Mouse (Mus musculus): ENCODE data around the gene Med19. TPM values are rescaled to one million over a fixed set of nuclear protein-coding genes. Genes with fewer than 3 reads are reported as not detected.
A peak's percentile ranks its signal among the peaks of the same experiment; 100 is the strongest.

The Med19 gene
- polyA plus RNA-seq, 1 experiment from 2014 or later: 55.4 TPM

GRCm38 (mm10) chr2:84677270-84677967 lies 783 bp upstream of the Med19 start:
- Histone ChIP-seq H3K27ac (replicated peaks; ENCODE audit: low read depth, low read length) (no peak overlapping the region), H3K27me3 (ENCODE audit: control insufficient read depth, insufficient read depth, low read length) (no peaks in the 10 kb centered on the region), H3K9me3 (ENCODE audit: control insufficient read depth, low read length) (no peaks in the 10 kb centered on the region), H3K36me3 (ENCODE audit: control insufficient read depth, insufficient read depth, low read length) (peaks cover 7% of the 10 kb centered on the region; the same call in 1 of the 2 replicates), H3K9ac (ENCODE audit: low read length) (peak overlapping the region; percentile 47; the same call in 1 of the 2 replicates), H3K4me1 (ENCODE audit: control insufficient read depth, insufficient read depth, low read length) (0 out of 2 replicates have a peak, but pooled peaks cover 3% of the 10 kb centered on the region), H3K4me2 (ENCODE audit: low read depth, severe bottlenecking) (peak overlapping the region; percentile 74), H3K4me3 (ENCODE audit: low read depth, low read length) (peak overlapping the region; percentile 98)
- DNase-seq (ENCODE audit: low spot score) (peak; percentile 70), ATAC-seq (ENCODE audit: insufficient number of reproducible peaks, low FRiP score, low TSS enrichment, low read depth) (peak; percentile 70)
- WGBS: 12% methylated on average over 22 of the region's 22 CpGs

- Histone ChIP-seq H3K27me3 (ENCODE audit: control insufficient read depth, insufficient read depth, low read length) (no peaks in the 10 kb centered on the region), H3K4me3 (ENCODE audit: low read depth, low read length) (peak within 1 kb of the TSS; percentile 98), H3K9ac (ENCODE audit: low read length) (peak within 1 kb of the TSS; percentile 90), H3K9me3 (ENCODE audit: control insufficient read depth, low read length) (no peaks in the 10 kb centered on the region), H3K27ac (replicated peaks; ENCODE audit: low read depth, low read length) (0 out of 2 replicates have a peak within 1 kb of the TSS, but pooled peaks have one; percentile 42), H3K4me2 (ENCODE audit: low read depth, severe bottlenecking) (peak within 1 kb of the TSS; percentile 58), H3K36me3 (ENCODE audit: control insufficient read depth, insufficient read depth, low read length) (peaks cover 7% of the 10 kb centered on the region; the same call in 1 of the 2 replicates), H3K4me1 (ENCODE audit: control insufficient read depth, insufficient read depth, low read length) (0 out of 2 replicates have a peak, but pooled peaks cover 3% of the 10 kb centered on the region)
- DNase-seq (ENCODE audit: low spot score) (no peak), ATAC-seq (ENCODE audit: insufficient number of reproducible peaks, low FRiP score, low TSS enrichment, low read depth) (no peak)
- WGBS: 18% methylated on average over 8 of the region's 8 CpGs
These were observed 814 bp downstream of the Med19 start, which contains the start of gene Tmx2 for GRCm38 (mm10) chr2:84679016-84679415. Gene Tmx2 (minus strand): TSS chr2:84679140.

- Histone ChIP-seq H3K9ac (ENCODE audit: low read length) (no peak overlapping the region), H3K27ac (replicated peaks; ENCODE audit: low read depth, low read length) (no peak overlapping the region), H3K27me3 (ENCODE audit: control insufficient read depth, insufficient read depth, low read length) (no peaks in the 10 kb centered on the region), H3K9me3 (ENCODE audit: control insufficient read depth, low read length) (no peaks in the 10 kb centered on the region), H3K4me1 (ENCODE audit: control insufficient read depth, insufficient read depth, low read length) (no peaks in the 10 kb centered on the region), H3K4me3 (ENCODE audit: low read depth, low read length) (no peak overlapping the region), H3K4me2 (ENCODE audit: low read depth, severe bottlenecking) (no peak overlapping the region), H3K36me3 (ENCODE audit: control insufficient read depth, insufficient read depth, low read length) (peaks cover 3% of the 10 kb centered on the region; the same call in 1 of the 2 replicates)
- DNase-seq (ENCODE audit: low spot score) (no peak), ATAC-seq (ENCODE audit: insufficient number of reproducible peaks, low FRiP score, low TSS enrichment, low read depth) (no peak)
- 77% methylated on average over 6 of the region's 6 CpGs for WGBS
These were observed 4.5 kb downstream of the Med19 start for GRCm38 (mm10) chr2:84682605-84683183.

GRCm38 (mm10) chr2:84688080-84688844 lies 10.1 kb downstream of the Med19 start:
- ATAC-seq (ENCODE audit: insufficient number of reproducible peaks, low FRiP score, low TSS enrichment, low read depth) (no peak), DNase-seq (ENCODE audit: low spot score) (no peak)
- Histone ChIP-seq H3K36me3 (ENCODE audit: control insufficient read depth, insufficient read depth, low read length) (peaks cover 28% of the 10 kb centered on the region), H3K4me1 (ENCODE audit: control insufficient read depth, insufficient read depth, low read length) (no peaks in the 10 kb centered on the region), H3K4me3 (ENCODE audit: low read depth, low read length) (no peak overlapping the region), H3K9ac (ENCODE audit: low read length) (no peak overlapping the region), H3K27me3 (ENCODE audit: control insufficient read depth, insufficient read depth, low read length) (no peaks in the 10 kb centered on the region), H3K27ac (replicated peaks; ENCODE audit: low read depth, low read length) (no peak overlapping the region), H3K9me3 (ENCODE audit: control insufficient read depth, low read length) (no peaks in the 10 kb centered on the region), H3K4me2 (ENCODE audit: low read depth, severe bottlenecking) (no peak overlapping the region)
- 81% methylated on average over 2 of the region's 2 CpGs for WGBS

GRCm38 (mm10) chr2:84690050-84690449 lies 11.8 kb downstream of the Med19 start:
- Histone ChIP-seq H3K36me3 (ENCODE audit: control insufficient read depth, insufficient read depth, low read length) (peaks cover 33% of the 10 kb centered on the region), H3K9me3 (ENCODE audit: control insufficient read depth, low read length) (no peaks in the 10 kb centered on the region), H3K9ac (ENCODE audit: low read length) (no peak overlapping the region), H3K4me3 (ENCODE audit: low read depth, low read length) (no peak overlapping the region), H3K27ac (replicated peaks; ENCODE audit: low read depth, low read length) (no peak overlapping the region), H3K27me3 (ENCODE audit: control insufficient read depth, insufficient read depth, low read length) (no peaks in the 10 kb centered on the region), H3K4me1 (ENCODE audit: control insufficient read depth, insufficient read depth, low read length) (no peaks in the 10 kb centered on the region), H3K4me2 (ENCODE audit: low read depth, severe bottlenecking) (no peak overlapping the region)
- WGBS: 92% methylated on average over 12 of the region's 12 CpGs
- ATAC-seq (ENCODE audit: insufficient number of reproducible peaks, low FRiP score, low TSS enrichment, low read depth) (no peak), DNase-seq (ENCODE audit: low spot score) (no peak)

GRCm38 (mm10) chr2:84695007-84695695 lies 16.9 kb downstream of the Med19 start:
- H3K27me3 ChIP-seq (ENCODE audit: control insufficient read depth, insufficient read depth, low read length): no peaks in the 10 kb centered on the region
- no peak overlapping the region for H3K4me2 ChIP-seq (ENCODE audit: low read depth, severe bottlenecking)
- H3K36me3 ChIP-seq (ENCODE audit: control insufficient read depth, insufficient read depth, low read length): peaks cover 25% of the 10 kb centered on the region
- no peak overlapping the region for H3K27ac ChIP-seq (replicated peaks; ENCODE audit: low read depth, low read length)
- H3K4me1 ChIP-seq (ENCODE audit: control insufficient read depth, insufficient read depth, low read length): no peaks in the 10 kb centered on the region
- no peaks in the 10 kb centered on the region for H3K9me3 ChIP-seq (ENCODE audit: control insufficient read depth, low read length)
- H3K9ac ChIP-seq (ENCODE audit: low read length): no peak overlapping the region
- H3K4me3 ChIP-seq (ENCODE audit: low read depth, low read length): no peak overlapping the region
- DNase-seq (ENCODE audit: low spot score): no peak
- WGBS: 93% methylated on average over 5 of the region's 5 CpGs
- no peak for ATAC-seq (ENCODE audit: insufficient number of reproducible peaks, low FRiP score, low TSS enrichment, low read depth)

GRCm38 (mm10) chr2:84703497-84703896 lies 25.3 kb downstream of the Med19 start:
- Histone ChIP-seq H3K4me3 (ENCODE audit: low read depth, low read length) (no peak overlapping the region), H3K27ac (replicated peaks; ENCODE audit: low read depth, low read length) (no peak overlapping the region), H3K27me3 (ENCODE audit: control insufficient read depth, insufficient read depth, low read length) (no peaks in the 10 kb centered on the region), H3K9me3 (ENCODE audit: control insufficient read depth, low read length) (no peaks in the 10 kb centered on the region), H3K9ac (ENCODE audit: low read length) (no peak overlapping the region), H3K36me3 (ENCODE audit: control insufficient read depth, insufficient read depth, low read length) (peaks cover 3% of the 10 kb centered on the region; the same call in 1 of the 2 replicates), H3K4me2 (ENCODE audit: low read depth, severe bottlenecking) (no peak overlapping the region), H3K4me1 (ENCODE audit: control insufficient read depth, insufficient read depth, low read length) (no peaks in the 10 kb centered on the region)
- ATAC-seq (ENCODE audit: insufficient number of reproducible peaks, low FRiP score, low TSS enrichment, low read depth) (no peak), DNase-seq (ENCODE audit: low spot score) (no peak)
- 90% methylated on average over 1 of the region's 1 CpGs for WGBS

GRCm38 (mm10) chr2:84704329-84704728 lies 26.1 kb downstream of the Med19 start:
- peaks cover 5% of the 10 kb centered on the region; the same call in 1 of the 2 replicates for H3K36me3 ChIP-seq (ENCODE audit: control insufficient read depth, insufficient read depth, low read length)
- H3K9me3 ChIP-seq (ENCODE audit: control insufficient read depth, low read length): no peaks in the 10 kb centered on the region
- DNase-seq (ENCODE audit: low spot score) (no peak), ATAC-seq (ENCODE audit: insufficient number of reproducible peaks, low FRiP score, low TSS enrichment, low read depth) (no peak)
- H3K27ac ChIP-seq (replicated peaks; ENCODE audit: low read depth, low read length): no peak overlapping the region
- no peak overlapping the region for H3K4me2 ChIP-seq (ENCODE audit: low read depth, severe bottlenecking)
- WGBS: 81% methylated on average over 5 of the region's 5 CpGs
- H3K27me3 ChIP-seq (ENCODE audit: control insufficient read depth, insufficient read depth, low read length): no peaks in the 10 kb centered on the region
- H3K9ac ChIP-seq (ENCODE audit: low read length): no peak overlapping the region
- no peaks in the 10 kb centered on the region for H3K4me1 ChIP-seq (ENCODE audit: control insufficient read depth, insufficient read depth, low read length)
- no peak overlapping the region for H3K4me3 ChIP-seq (ENCODE audit: low read depth, low read length)
